Mouse (Mus musculus): ENCODE measurements at regions not wholly inside any gene's neighbourhood (a gene's known extent, or its start where the extent isn't known, plus 50 kb on each side); places are given as distances from the start of the nearest gene placed in this dataset.

DNA sequence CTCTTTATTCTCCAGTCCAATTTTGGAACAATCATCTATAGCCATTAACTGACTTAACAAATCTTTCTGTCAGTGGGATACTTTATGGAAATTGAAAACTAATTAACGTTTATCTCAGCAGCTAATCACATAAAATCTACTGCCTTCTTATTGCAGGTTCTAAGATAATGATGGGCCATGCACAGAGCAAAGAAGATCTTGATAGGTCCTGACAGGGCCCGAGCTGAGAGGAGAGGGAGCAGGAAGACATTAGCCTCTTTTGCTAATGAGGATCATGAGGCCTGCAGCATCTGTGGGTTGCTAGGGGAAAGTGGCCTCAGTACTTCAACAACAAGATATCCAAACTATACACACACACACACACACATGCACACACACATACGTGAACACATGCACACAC, 318.4 kb downstream of the Lmx1a start:
- in situ Hi-C loops (cut with MboI, MseI) = no loop called here

DNA sequence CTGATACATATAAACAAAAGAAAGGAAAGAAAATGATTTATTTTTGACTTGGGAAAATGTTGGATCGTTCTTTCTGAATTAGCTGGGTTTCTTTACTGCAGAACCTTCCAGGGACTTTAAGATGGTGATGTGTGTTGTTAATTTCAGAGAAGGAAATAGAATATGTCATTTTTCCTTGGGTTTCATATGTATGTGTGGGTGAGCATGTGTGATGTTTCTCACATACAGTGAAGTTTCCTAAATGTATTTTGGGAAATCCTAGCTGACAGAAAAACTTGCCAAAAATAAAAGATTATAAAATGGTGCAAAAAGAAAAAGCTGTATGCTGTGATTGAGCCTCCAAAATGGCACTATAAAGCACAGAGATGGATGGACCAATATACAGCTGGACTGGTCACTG, 319.2 kb downstream of the Lmx1a start:
- in situ Hi-C loops (cut with MboI, MseI) = no loop called here

DNA sequence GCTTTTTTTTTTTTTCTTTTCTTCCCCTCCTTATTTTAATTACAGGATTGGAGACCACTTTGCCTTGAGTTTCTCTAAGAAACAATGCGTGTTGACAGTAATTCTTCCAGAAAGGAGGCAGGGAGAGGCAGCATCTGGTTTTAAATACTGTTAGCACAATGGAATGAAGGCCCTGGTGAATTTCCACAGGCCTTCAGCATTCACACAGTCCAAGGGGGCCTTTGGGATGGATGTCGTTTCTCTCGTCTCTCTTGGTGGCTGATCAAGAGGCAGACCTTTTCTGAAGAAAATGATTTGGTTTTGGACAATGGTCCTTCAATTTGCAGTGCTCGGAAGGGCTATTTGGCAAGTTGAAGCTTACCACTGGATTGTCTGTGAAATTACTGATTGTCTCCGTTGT, 321.4 kb downstream of the Lmx1a start:
- in situ Hi-C loops (cut with MboI, MseI) = no loop called here

DNA sequence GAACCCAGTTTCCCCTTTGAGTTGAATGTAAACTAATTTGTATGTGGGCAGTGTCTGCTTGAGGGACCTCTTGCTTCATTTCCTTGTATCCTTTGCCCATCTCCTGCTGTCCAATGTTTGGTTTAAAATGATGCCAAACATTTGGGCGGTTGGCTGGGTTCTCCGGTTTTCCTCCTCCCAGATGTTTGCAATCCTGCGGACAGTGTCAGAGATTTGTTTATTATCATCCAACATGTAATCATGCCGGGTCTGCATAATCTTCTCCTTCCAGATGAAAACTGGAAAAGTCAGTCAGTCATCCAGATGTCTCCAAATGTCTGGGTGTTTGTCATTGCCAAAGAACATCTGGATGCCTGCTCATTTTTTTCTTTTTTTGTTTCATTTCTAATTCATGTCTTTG, 323.0 kb downstream of the Lmx1a start:
- in situ Hi-C loops (cut with MboI, MseI) = no loop called here

DNA sequence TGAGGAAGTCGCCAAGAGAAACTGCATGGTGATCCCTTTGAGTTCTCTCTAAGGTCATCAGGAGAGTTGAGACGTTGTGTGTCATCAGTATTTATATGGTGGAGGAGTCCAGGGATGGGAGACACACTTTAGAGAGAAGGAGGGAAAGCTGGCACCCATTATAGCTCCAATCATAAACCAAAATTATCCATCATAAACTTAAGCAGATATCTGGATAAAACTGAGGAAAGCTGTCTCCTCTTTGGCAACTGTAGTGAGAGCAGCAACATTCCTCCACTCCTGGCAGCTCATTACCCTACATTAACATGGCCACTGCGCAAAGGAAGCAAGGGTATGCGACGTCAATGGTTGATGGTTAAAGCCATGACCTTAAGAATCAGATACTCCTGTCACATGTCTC, 323.6 kb downstream of the Lmx1a start:
- in situ Hi-C loops (cut with MboI, MseI) = no loop called here

DNA sequence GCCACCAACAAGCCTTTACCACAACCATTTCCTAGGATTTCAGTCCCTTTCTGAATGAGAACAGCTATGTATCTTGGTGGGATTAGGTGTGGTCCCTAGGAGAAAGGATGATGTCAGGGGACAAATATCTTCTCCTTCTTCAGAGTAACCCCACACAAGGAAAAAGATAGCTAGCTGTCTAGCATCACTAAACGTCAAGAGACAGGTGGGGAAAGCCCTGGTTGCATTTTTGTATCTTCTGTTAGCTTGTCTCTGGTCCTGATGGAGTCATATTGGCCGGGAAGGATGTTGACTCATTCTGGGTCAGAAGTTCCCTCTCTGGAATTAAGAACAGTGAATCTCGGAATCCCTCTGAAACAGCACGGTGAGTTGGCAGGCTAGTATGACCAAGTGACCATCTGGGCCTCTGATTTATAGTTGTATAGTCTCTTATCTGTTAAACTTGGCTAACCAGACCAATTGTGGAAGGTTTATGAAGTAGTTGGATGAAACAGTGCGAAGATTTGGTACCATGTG, 327.4 kb downstream of the Lmx1a start:
- in situ Hi-C loops (cut with MboI, MseI) = no loop called here

DNA sequence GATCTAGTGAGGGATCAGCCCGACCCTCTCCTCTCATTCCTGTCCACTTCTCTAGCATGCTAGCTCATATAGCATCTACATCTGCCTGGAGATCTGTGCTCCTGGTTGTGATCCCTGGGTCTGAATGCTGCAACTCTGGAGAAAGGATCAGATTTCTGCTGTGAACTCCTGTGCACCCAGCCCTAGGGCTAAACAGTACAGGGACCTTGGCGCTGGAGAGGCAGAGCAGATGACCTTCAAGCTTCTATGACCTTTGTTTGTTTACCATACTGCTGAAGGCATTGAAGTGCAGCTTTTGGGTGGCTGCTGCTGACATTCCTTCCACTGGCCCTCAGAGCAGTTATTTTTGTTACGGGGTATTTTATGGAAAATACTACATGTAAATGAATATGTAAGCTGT, 337.4 kb downstream of the Lmx1a start:
- in situ Hi-C loops (cut with MboI, MseI) = no loop called here

DNA sequence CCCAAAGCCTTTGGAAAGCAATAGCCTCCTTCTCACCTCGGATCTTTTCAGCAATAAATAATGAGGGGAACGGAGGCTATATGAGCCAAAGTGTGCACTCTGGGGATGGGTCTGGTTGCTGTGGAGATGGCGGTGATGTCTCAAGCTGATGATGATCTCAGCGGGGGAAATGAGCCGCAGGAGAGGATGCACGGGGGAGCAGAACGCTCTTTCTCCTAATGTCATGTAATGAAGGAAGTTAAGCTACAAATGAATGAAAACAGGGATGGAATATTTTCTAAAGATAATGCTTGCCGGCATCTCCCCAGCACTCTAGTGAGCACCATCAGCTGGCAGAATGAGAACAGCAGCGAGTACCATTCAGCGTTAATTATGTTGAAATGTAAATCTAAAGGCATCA, 355.7 kb downstream of the Lmx1a start:
- in situ Hi-C loops (cut with MboI, MseI) = no loop called here

DNA sequence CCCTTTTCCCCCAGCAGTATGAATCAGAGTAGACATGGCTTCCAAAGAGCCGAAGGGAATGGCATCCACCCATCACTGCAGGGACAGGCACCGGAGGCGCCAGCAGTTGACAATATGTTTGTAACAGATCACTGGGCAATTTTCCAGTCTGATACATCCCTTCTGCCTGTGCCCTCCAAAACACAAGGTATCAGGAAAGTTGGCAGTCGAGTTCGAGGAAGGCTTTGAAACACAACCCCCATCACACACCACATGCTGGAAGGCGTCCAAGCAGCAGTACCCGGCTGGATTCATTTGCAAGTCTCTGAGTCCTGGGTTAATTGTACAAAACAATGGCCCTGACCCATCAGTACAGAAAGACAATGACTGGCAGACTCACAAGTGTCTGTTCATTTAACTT, 357.3 kb downstream of the Lmx1a start:
- in situ Hi-C loops (cut with MboI, MseI) = no loop called here

DNA sequence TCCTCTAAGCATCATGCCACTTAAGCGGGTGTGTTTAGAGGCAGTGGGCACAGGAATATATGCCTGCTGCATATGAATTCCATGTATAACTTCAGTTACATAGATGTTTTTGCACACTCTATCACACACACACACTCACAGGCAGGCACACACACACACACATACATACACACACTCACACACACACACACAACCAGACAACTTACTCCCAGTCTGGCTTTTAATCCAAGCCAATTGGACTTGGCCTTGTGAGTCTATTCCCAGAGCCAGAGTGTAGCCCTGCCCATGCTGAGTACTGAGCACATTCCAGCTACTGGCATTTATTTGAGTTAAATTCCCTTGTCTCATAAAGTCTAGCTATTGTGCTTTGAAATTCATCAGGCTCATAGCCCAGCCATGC, 357.7 kb downstream of the Lmx1a start:
- in situ Hi-C loops (cut with MboI, MseI) = no loop called here

DNA sequence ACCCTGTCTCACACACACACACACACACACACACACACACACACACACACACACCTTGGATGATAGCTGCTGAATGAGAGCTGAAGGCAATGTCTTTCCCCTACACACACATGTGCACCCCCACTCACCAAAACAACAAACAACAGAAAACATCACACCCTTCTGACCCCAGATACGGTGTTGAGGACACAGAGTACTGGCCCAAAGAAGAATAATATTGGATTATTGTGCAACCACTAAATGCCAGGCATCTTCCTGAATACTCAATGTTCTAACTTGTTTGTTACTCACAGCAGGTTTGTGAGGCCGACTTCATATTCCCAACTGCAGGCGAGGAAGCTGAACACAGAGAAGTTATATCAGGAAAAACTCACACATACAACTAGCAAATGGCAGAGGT, 360.9 kb downstream of the Lmx1a start:
- in situ Hi-C loops (cut with MboI, MseI) = no loop called here

DNA sequence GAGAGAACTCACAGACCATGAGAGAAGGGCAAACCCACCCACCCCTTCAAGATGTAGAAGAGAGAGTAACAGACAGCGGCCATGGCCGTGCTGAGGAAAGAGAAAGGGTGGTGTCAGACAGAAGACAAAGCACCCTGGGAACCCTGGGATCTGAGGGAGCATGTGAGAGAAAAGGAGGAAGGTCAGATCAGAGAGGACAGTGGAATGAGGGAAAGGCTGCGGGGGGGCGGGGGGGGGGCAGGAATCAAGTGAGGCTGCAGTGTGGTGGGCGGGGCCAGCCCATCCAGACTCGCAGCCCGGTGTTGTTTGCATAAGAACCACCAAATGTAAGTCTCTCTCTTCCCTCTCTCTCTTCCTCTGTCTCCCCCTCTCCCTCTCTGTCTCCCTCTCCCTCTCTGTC, 367.4 kb downstream of the Lmx1a start:
- in situ Hi-C loops (cut with MboI, MseI) = no loop called here

DNA sequence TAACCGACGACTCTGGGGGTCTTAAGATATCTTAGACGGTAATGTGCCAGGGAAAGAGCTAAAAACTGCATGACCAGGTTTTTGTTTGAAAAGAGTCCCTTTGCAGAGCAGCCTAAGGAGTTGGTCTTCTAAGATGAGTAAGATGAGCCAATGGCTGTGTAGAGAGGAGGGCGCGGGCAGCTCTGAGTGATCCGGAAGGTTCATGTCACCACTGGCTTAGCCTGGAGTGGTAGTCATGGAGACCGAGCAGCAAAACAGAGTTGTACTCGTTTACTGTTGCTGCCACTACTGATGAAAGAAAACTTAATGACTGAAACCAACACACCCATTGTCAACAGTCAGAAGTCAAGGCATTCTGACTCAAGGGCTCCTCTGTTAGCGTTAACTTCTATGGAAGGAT, 368.4 kb downstream of the Lmx1a start:
- in situ Hi-C loops (cut with MboI, MseI) = no loop called here

DNA sequence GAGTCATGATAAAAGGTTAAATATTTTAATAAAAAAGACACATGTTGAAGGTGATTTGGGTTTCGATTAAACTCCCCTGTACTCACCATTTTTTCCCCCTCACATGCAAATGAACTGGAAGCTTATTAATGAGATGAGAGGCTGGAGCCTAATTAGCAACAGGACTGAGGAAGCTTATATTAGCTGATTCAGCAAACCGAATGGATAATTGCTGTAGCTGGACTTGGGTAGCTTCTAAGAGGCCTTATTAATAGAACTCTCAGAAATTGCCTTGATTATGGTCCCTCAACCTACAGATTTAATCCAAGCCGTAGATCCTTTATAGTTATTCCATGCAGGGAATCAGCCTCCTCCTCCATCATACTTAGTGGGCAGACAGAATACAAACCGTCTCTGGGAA, 369.7 kb downstream of the Lmx1a start:
- in situ Hi-C loops (cut with MboI, MseI) = no loop called here

DNA sequence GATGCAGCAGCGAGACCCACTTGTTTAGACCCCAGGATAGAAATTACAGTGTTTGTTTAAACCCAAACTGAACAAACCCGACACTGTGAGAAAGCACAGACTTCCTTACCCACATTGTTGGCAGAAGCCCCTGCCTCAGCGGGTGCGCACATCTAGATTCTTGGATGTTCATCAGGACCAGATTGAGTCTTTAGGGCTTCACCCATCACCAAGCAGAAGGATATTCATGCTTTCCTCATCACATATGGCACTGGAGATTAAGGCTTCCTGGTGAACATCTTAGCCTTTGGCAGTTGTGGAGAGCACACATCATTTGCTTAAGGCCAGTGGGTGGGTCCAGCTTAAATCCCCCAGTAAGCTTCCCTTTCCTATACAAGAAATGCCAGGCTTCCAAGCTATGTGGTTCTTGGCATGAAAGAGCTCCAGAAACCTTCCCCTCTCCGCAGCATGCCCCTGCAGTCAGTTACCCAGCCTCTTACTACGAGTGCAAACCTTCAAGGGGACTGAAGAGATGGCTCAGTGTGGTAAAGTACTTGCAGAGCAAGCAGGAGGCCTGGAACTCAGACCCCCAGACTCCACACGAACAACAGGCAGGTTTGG, 367.9 kb downstream of the Pbx1 start:
- in situ Hi-C loops (cut with MboI, MseI) = no loop called here

DNA sequence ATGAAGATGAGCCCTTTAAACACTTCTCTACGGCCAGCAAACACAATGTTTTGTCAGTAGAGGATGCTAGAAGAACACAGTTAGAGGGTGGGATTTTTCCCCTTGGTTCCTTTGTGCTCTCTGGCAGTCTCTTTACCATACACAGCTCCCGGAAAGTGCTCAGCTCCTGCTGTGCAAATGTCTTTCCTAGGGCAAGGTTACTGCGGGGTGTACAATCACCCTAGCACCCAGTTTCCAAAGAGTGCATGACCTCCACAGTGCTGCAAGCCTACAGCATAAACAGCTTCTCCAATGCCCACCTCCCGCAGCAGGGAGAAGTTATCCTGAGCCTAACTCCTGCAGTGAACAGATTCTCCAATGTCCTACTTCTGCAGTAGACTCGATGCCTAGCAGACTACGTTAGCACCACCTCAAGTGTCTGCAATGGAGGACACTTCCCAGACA, 366.4 kb downstream of the Pbx1 start:
- in situ Hi-C loops (cut with MboI, MseI) = no loop called here

DNA sequence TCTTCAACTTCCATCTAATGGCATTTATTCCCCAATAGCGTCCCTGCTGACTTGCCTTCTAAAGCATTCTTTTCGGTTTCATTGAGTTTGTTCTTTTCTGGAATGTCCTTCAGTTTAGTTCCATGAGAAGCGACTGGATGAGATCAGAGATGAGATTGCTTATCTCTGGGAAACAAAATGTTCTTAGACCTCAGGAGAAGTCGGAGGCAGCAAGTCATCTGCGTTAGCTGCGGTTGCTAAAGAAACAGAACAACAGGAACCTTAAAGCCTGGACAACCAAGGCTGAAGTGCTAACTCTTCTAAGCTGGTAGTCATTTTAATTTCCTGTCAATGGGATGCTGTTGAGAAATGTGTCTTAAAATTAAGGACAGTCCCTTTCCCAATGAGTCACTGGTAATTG, 365.3 kb downstream of the Pbx1 start:
- in situ Hi-C loops (cut with MboI, MseI) = no loop called here

DNA sequence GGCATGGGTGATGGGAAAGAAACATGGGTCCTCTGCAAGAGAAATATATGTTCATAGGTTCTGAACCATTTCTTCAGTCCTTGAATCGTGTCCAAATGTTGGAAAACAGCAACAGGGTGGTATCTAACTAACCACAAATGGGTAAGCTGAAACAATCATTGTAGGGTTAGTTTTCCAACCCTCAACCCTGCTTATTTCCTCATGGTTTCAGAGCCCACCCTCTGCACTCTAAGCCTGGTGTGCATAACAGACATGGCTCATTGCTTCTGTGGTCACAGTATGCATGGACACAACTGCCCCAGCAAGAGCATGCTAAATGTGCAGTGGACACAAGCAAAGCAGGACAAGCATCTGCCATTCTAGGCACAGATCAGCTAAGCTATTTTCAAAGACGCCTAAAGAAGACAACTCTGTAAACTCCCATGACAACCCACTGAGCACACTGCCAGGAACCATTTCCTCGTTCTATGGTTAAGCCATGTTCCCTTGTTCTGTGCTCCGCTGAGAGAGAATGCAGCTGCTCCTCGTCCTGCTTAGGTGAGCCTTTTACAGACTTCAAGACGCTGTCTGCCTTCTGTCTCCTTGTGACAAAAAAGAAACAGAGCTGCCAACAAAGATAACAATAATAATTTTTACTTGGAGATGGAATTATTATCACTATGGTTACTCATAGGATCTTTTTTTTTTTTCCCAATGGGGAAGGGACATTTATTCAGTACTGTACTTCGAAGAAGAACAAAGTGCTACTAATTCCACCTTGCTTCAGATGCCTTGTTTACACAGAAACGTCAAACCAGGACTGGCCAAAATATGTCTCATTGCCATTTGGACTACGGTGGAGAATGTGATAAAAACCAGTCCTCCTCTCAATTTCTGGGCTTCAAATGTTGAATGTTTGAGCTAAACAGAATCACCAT, 363.8 kb downstream of the Pbx1 start:
- in situ Hi-C loops (cut with MboI, MseI) = no loop called here

DNA sequence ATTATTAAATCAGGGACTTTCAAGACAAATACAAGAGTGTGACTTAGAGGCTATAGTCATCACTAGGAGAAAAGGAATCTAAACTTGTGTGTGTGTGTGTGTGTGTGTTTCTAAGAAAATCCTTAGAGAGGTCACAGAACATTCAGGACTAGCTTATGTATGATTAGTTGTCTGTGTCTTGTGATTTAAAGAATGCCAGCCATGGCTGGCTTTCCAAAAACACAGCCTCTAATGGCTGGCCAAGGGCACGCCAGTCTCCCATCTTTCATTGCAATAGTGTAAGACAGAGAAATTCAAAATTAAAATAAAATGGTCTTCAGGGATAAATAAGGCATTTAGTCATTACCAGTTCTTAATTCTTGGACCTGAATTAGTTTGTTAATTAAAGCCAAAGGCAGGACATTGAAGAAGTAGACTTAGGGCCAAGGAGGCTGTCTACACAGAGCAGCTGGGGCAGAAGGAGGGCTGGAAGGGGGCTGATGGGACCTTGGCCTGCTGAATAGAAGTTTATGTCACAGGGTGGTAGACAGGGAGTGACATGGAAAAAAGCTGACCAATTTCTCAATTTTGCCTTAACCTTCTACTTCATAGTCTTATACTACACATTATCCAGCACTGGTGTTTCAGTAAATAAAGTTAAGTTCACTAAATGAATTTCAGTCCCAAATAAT, 363.0 kb downstream of the Pbx1 start:
- in situ Hi-C loops (cut with MboI, MseI) = no loop called here
